Mouse (Mus musculus) embryo, embryonic 10 days (tissue): ENCODE results near the gene Adgrf5.
"Not testable (repeated sequence)": the region's sequence is repeated elsewhere in the genome, so short reads cannot be mapped to it uniquely, and the experiment has no call there.

Experiments
- DNase-seq: peaks from one replicate; pipeline ENCODE4 v3.0.0-alpha.2; 2015; ENCODE audit warnings: low spot score

Gene Adgrf5

GRCm38 (mm10) chr17:43460245-43461181 is 100.3 kb downstream of the Adgrf5 start:
- DNase-seq = peak; percentile 97

DNA sequence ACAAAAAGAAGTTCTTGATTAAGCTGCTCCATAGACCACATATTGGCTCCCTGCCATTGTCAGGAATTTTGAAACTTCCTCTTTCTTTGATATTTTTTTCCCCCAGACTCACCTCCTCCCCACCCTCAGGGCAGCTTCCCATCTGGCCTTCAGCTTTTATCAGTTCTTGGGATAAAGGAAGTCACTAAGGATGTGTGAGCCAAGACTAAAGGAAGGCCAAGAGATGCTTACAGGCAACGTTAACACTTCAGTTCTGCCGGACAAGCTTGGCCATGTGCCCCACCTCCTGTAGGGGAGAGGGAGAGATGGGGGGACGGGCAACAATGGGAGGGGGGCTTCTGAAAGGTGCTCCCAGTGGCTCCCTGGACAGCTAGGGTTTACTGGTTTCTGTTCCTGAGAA is 109.8 kb downstream of the Adgrf5 start:
- DNase-seq = no peak

DNA sequence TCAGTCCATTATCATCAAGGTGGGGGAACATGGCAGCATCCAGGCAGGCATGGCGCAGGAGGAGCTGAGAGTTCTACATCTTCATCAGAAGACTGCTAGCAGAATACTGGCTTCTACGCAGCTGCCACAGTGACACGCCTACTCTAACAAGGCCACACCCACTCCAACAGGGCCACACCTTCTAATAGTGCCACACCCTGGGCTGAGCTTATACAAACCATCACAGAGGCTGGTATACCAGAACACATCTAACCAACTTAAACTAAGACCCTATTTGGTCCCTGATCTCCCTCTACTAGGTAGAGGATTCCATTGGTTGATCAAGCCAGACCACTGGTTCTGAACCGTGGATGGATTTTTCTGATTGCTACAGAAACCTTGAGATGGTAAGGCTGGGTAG is 112.3 kb downstream of the Adgrf5 start:
- no peak for DNase-seq

- no peak for DNase-seq
These were observed 114.5 kb downstream of the Adgrf5 start for GRCm38 (mm10) chr17:43474775-43475174.

DNA sequence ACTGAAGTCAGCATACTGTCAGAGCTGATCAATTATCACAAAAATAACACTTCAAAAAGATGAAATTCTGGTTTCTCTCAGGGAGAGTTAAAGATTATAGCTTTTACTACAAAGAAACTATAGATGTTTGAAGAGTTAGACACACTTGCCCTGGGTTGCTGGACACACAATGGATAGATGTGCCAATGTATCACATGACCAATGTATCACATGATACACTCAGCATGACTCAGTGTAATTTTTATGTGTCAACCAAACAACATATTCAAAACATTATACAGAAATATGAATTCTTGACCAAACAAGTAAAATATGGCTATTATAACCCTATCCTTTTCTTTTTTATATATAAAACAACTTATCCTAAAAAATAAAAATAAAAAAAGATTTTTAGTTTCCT is 117.4 kb downstream of the Adgrf5 start:
- no peak for DNase-seq

GRCm38 (mm10) chr17:43485982-43486381 is 125.7 kb downstream of the Adgrf5 start:
- no peak for DNase-seq

GRCm38 (mm10) chr17:43488439-43489151 is 128.3 kb downstream of the Adgrf5 start:
- DNase-seq = no peak

GRCm38 (mm10) chr17:43490371-43490770 is 130.1 kb downstream of the Adgrf5 start:
- DNase-seq = not testable (repeated sequence)

DNA sequence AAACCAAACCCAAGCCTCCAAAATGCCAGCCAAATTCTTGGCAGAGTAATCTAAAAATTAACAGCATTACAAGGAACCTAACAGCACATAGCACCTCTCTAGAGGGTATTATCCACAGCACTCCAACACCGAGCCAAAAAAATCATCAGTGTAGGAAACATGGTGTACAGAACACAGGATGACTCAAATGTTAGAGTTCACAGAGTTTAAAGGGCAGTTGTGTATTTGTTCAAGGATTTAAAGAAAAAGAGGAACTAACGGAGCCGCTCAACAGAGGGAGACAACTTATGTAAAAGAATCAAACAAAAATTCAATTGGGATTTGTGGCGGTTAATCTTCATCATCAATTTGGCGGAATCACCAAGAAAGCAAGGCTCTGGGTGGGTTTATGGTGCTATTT is 135.3 kb downstream of the Adgrf5 start:
- no peak for DNase-seq

DNA sequence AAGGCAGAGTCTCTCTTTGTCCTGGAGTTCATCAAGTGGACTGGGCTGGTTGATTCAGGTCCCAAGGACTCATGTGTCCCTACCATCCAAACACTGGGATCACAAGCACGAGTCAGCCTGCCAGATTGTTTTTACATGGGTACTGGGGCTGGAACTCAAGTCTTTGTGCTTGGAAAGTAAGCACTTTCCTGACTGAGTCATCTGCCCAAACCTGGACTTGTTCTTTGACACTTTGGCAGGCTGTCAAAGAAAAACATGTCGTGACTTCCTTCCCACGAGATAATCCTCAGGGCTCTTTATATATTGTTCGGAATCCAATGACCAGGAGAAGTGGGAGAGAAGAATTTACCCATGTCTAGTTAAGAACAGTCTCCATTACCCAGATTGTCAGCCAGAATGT is 137.3 kb downstream of the Adgrf5 start:
- DNase-seq = no peak

DNA sequence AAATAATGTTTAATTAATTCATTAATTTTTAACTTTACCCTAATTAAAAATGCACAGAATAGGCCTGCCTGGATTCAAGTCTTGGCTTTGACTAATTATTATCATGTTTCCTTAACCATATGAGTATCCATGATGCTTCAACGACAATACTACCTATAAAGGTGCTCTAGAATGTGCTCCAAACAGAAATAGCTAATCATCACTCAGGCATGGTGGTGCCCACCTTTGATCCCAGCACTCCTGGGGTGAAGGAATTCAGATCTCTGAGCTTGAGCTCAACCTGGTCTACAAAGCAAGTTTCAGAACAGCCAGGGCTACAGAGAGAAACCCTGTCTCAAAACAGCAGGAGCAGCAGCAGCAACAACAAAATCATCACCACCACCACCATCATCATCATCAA is 140.3 kb downstream of the Adgrf5 start:
- no peak for DNase-seq

DNA sequence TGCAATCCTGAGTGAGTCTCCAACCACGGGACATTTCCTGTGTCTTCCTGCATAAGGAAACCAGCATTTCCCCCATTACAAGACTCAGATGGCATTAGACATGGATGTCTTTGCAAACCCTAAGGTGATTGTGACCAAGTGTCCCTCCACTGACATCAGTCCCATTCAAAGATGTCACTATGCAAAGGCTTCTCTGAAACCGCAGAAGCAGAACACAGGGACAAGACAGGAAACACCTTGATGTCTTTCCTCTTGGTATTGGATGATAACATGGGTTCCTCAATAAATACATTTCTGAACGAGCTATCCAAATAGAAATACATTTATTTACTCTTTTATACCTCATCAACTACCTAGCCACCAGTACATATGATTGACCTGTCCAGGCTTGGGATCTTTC is 141.0 kb downstream of the Adgrf5 start:
- no peak for DNase-seq

DNA sequence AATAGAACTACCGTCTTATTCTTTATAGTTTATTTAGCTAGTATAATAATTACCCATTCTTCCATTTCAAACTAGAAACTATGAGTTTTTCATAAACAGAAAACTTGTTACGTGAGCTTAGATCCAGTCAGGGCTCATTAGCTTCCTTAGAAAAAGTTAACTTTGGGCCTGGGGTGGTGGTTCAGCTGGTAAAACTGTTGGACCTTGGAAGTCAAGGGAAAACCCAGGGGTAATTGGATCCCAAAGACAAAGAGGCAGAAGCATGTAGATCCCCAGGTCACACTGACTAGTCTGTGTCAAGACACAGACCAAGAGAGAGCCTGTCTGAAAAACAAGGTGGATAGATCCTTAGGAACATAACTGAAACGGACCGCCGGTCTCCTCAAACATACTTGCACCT is 141.4 kb downstream of the Adgrf5 start:
- no peak for DNase-seq

GRCm38 (mm10) chr17:43502592-43502991 is 142.3 kb downstream of the Adgrf5 start, which contains the start of gene Mep1a:
TSS of gene Mep1a (minus strand) at chr17:43502812.
- DNase-seq = no peak

GRCm38 (mm10) chr17:43503861-43504593 is 143.8 kb downstream of the Adgrf5 start:
- DNase-seq = no peak

DNA sequence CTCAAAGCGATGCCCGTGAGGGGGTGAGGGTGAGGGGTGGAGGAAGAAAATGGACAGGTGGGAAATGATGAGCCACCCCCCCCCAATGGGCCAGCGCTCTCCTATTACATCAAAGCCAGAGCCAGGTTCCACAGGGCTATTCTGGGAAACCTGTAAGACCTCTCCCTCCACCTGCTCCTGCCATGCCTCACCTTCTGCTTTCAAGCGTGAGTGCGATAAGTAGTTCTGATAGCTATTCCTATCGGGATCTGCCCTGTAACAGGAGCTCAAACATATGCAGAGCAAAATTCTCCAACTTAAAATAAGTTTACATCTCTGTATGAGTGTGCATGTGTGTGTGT is 144.3 kb downstream of the Adgrf5 start:
- no peak for DNase-seq
